Mouse (Mus musculus) kidney, adult 2 months (tissue): ENCODE measurements at regions not wholly inside any gene's neighbourhood (a gene's known extent, or its start where the extent isn't known, plus 50 kb on each side); places are given as distances from the start of the nearest gene placed in this dataset.

Source experiments
- CTCF ChIP-seq: fragments of 200-500 bp; conservative IDR thresholded peaks from 2 replicates; pipeline ENCODE4 v1.5.1; 2011; ENCODE audit warnings: low read depth, mild to moderate bottlenecking, control low read depth, low read length, moderate library complexity, mixed read lengths; ENCODE audit not compliant: insufficient read depth, insufficient read length
- POLR2A ChIP-seq: fragments of 200-500 bp; IDR thresholded peaks from one replicate; pipeline ENCODE4 v1.6.1; 2011; ENCODE audit warnings: low read depth, low read length, control low read depth

DNA sequence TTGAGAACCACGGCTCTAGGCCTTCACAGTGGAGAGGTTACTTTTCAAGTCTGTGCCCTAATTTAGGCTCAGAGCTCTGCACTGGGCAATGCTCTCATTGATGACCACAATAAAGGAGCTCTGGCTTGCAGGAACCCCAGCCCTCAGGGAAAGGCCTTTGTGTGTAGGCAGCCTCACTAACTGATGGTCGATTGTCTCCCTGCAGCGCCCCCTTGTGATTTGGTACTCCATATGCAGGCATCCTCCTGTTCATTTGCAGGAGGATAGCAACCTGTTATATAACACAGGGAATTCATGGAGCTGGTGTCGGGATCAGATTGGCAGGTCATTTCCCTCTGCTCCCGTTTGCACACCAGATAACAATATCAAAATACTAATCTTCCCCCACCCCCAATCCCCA lies 59.6 kb upstream of the Trpc7 start:
- TF ChIP-seq CTCF = no peak
- TF ChIP-seq POLR2A = no peak
